Mouse (Mus musculus) neural tube, embryonic 14.5 days (tissue): Measurements from ENCODE around the gene Sestd1. TPM values are rescaled to one million over a fixed set of nuclear protein-coding genes. Genes with fewer than 3 reads are reported as not detected.

Experiments used
- ATAC-seq: fragments of 200-750 bp; cut with Nextera tagmentation; 2 replicates; pipeline ENCODE4 v1.8.0; 2017; ENCODE audit warnings: low read depth, mild to moderate bottlenecking, moderate TSS enrichment, moderate library complexity
- H3K27ac ChIP-seq: fragments of 300-500 bp; sonication (generic); 2 replicates; pipeline ENCODE4 v1.5.1; 2014; ENCODE audit warnings: low read depth, mild to moderate bottlenecking, control low read depth, low read length, moderate library complexity, mixed read lengths
- H3K27me3 ChIP-seq: fragments of 300-500 bp; sonication (generic); 2 replicates; pipeline ENCODE4 v1.6.1; 2014; ENCODE audit warnings: low read length; ENCODE audit not compliant: control insufficient read depth, insufficient read depth
- H3K36me3 ChIP-seq: fragments of 300-500 bp; sonication (generic); 2 replicates; pipeline ENCODE4 v1.6.1; 2014; ENCODE audit warnings: low read length, mixed read lengths; ENCODE audit not compliant: control insufficient read depth, insufficient read depth
- H3K4me1 ChIP-seq: fragments of 300-500 bp; sonication (generic); 2 replicates; pipeline ENCODE4 v1.6.1; 2014; ENCODE audit warnings: low read length; ENCODE audit not compliant: control insufficient read depth, insufficient read depth
- H3K4me2 ChIP-seq: fragments of 300-500 bp; sonication (generic); 2 replicates; pipeline ENCODE4 v1.6.1; 2014; ENCODE audit warnings: mild to moderate bottlenecking, low read depth, low read length, control low read depth
- H3K4me3 ChIP-seq: fragments of 300-500 bp; sonication (generic); 2 replicates; pipeline ENCODE4 v1.5.1; 2014; ENCODE audit warnings: low read depth, low read length, control low read depth, mixed read lengths
- H3K9ac ChIP-seq: fragments of 300-500 bp; sonication (generic); replicated peaks from 2 replicates; pipeline ENCODE4 v1.6.1; 2014; ENCODE audit warnings: low read depth, mild to moderate bottlenecking, control low read depth, low read length, mixed read lengths
- H3K9me3 ChIP-seq: fragments of 300-500 bp; sonication (generic); 2 replicates; pipeline ENCODE4 v1.6.1; 2016; ENCODE audit warnings: low read length; ENCODE audit not compliant: control insufficient read depth
- WGBS: fragments of 180-500 bp; shearing (Covaris S2); extraction: QIAGEN DNeasy Blood & Tissue Kit; methylation state at CpG from one replicate; pipeline ENCODE4 v1.1.7; 2014; 5-methylcytosine and 5-hydroxymethylcytosine counted together
- polyA plus RNA-seq: library from polyadenylated mRNA; unstranded; fragments of >200 nt; fragmentation: Nextera tagmentation; extraction: Ambion mirVana; gene quantifications from 2 replicates; pipeline ENCODE4 v1.2.1, GENCODE M21; 2014

The Sestd1 gene
- polyA plus RNA-seq, 1 experiment from 2014 or later = 49.0 TPM

DNA sequence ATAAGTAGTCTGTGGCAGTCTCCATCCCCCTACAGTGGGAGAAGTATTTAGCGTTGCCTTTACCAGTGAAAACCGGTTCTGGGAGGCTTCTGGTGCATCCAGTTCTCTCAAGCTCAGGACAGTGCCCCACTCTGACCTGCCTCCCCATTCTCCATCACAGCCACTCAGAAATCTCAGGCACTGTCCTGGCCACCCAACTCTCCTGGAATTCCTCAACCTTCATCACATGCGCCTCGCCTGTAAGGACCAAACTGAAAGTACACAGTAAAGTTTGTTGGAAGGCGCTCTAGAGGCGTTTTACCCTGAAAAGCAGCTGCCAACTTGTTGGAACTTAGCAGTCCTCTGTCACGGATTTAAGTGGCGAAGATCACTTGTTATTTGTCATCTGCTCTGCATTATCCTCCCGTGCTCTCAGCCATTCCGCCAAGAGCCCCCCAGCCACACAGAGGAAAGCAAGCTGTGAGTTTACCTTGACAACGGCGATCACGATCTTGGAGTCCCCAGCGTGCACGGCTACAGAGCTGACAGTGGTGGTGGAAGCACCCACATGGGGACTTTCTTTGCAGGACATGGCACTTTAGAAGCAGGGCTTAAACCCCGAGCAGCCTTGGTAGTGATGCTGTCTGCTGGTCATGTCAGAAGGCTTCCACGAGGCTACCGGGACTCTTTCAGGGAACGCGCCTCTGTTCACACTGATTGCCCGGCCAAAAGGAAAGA is 110.3 kb downstream of the Sestd1 start:
- peak overlapping the region; percentile 29 for H3K4me3 ChIP-seq
- H3K9me3 ChIP-seq = no peaks in the 10 kb centered on the region
- no peak overlapping the region; the same call in 1 of the 2 replicates for H3K27ac ChIP-seq
- H3K27me3 ChIP-seq = no peaks in the 10 kb centered on the region
- peak; percentile 53 for ATAC-seq
- H3K36me3 ChIP-seq = no peaks in the 10 kb centered on the region
- peak overlapping the region; percentile 67 for H3K4me2 ChIP-seq
- WGBS = 8% methylated on average over 21 of the region's 21 CpGs
- peak overlapping the region; percentile 28; the same call in 1 of the 2 replicates for H3K9ac ChIP-seq
- H3K4me1 ChIP-seq = peaks cover 11% of the 10 kb centered on the region; the same call in 1 of the 2 replicates

DNA sequence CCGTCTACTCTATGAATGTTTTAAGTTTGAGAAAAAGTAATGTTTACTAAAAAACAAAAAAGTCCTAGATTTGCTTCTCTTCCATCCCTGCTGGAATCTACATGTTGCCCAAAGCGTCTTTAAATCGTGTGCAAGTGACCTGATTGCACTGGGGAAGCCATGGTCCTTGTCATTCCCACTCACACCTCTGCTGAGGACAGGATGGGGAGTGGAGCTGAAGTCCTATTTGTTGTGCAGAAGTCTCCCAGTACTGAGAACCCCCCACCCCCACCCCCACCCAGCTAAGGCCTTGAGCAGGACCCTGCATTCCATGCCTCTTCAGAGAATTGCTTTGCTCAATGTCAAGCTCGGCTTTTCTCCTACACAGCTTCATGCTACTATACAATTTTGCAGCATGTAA is 111.2 kb downstream of the Sestd1 start:
- ATAC-seq = no peak
- Histone ChIP-seq H3K9ac (no peak overlapping the region), H3K4me3 (no peak overlapping the region), H3K27ac (no peak overlapping the region), H3K4me1 (peaks cover 11% of the 10 kb centered on the region; the same call in 1 of the 2 replicates), H3K9me3 (no peaks in the 10 kb centered on the region), H3K4me2 (peak overlapping the region; percentile 67), H3K27me3 (no peaks in the 10 kb centered on the region), H3K36me3 (no peaks in the 10 kb centered on the region)
- 81% methylated on average over 4 of the region's 4 CpGs for WGBS

- Histone ChIP-seq H3K9ac (no peak overlapping the region), H3K36me3 (no peaks in the 10 kb centered on the region), H3K9me3 (no peaks in the 10 kb centered on the region), H3K27ac (no peak overlapping the region), H3K27me3 (no peaks in the 10 kb centered on the region), H3K4me2 (no peak overlapping the region), H3K4me1 (peaks cover 11% of the 10 kb centered on the region; the same call in 1 of the 2 replicates), H3K4me3 (no peak overlapping the region)
- no peak for ATAC-seq
- WGBS = 88% methylated on average over 7 of the region's 7 CpGs
Measured at GRCm38 (mm10) chr2:77168781-77169180, 111.6 kb downstream of the Sestd1 start.

DNA sequence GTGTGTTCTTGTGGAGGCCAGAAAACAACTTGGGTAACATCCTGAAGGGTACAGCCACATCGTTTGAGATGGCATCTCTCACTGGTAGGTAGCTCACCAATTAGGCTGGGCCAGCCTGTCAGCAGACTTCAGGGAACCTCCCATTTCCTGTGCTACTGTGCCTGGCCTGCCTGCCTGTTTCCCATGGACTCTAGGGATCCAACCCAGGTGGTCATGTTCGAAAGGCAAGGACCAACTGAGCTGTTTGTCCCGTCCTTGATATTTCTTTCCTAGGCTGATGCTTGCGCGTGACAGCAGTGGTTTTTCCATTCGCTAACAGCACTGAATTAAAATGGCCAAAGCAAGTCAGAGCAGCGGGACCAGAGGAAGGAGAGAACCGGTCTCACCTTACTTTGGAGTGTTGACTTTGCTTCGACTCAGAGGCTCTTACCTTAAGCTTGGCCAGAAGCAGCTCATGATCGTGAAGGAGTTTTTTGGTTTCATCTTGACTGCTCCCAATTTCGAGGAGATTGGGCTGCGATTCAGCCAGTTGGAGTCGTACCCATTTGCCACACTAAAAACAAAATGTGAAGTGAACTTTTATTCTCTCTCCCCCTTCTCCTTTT is 112.2 kb downstream of the Sestd1 start:
- no peaks in the 10 kb centered on the region for H3K9me3 ChIP-seq
- H3K4me2 ChIP-seq = no peak overlapping the region
- WGBS = 90% methylated on average over 13 of the region's 13 CpGs
- no peak for ATAC-seq
- no peak overlapping the region for H3K9ac ChIP-seq
- peaks cover 11% of the 10 kb centered on the region; the same call in 1 of the 2 replicates for H3K4me1 ChIP-seq
- H3K27ac ChIP-seq = no peak overlapping the region
- no peak overlapping the region for H3K4me3 ChIP-seq
- no peaks in the 10 kb centered on the region for H3K27me3 ChIP-seq
- no peaks in the 10 kb centered on the region for H3K36me3 ChIP-seq

DNA sequence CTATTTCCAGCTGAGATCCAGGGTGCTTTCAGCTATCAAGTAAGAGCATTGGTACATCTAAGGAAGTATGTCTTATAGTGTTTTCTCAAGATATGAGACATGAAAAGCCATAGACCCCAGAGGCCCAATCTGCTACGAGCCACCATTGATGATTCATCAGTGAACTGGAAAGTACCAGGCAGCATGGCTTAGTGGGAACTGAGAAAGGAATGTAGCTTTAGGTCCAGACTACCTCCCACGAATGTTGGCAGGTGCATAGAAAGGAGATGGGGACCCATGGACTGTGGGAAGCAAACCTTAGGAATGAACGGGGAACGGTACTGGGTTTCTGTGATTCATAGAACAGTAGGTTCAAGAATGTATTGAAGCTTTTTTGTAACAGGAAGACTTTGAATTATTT is 114.0 kb downstream of the Sestd1 start:
- H3K9me3 ChIP-seq = no peaks in the 10 kb centered on the region
- 83% methylated on average over 4 of the region's 4 CpGs for WGBS
- no peak overlapping the region for H3K4me3 ChIP-seq
- no peak for ATAC-seq
- H3K4me1 ChIP-seq = peaks cover 7% of the 10 kb centered on the region; the same call in 1 of the 2 replicates
- no peak overlapping the region for H3K27ac ChIP-seq
- no peak overlapping the region for H3K9ac ChIP-seq
- H3K4me2 ChIP-seq = no peak overlapping the region
- H3K27me3 ChIP-seq = no peaks in the 10 kb centered on the region
- H3K36me3 ChIP-seq = no peaks in the 10 kb centered on the region

GRCm38 (mm10) chr2:77164662-77165061 is 115.7 kb downstream of the Sestd1 start:
- H3K4me2 ChIP-seq = no peak overlapping the region
- WGBS = 90% methylated on average over 3 of the region's 3 CpGs
- no peak for ATAC-seq
- H3K27me3 ChIP-seq = no peaks in the 10 kb centered on the region
- H3K4me3 ChIP-seq = no peak overlapping the region
- no peak overlapping the region for H3K9ac ChIP-seq
- no peaks in the 10 kb centered on the region for H3K9me3 ChIP-seq
- no peak overlapping the region for H3K27ac ChIP-seq
- H3K36me3 ChIP-seq = no peaks in the 10 kb centered on the region
- 0 out of 2 replicates have a peak, but pooled peaks cover under 1% of the 10 kb centered on the region for H3K4me1 ChIP-seq

DNA sequence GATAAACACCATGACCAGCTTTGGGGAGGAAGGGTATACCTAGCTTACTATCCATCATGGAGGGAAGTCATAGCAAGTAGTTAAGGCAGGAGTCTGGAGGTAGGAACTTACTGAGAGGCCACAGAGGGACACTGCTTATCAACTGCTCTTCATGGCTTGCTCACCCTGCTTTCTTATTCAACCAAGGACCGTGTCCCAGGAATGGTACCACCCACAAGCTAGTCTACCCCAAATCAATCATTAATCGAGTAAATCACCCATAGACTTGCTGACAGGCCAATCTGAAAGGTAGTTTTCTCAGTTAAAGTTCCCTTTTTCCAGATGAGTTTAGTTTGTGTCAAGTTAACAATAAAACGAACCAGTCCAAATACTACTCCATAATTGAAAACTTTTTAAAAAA is 117.0 kb downstream of the Sestd1 start:
- Histone ChIP-seq H3K4me1 (no peaks in the 10 kb centered on the region), H3K9me3 (no peaks in the 10 kb centered on the region), H3K4me3 (no peak overlapping the region), H3K4me2 (no peak overlapping the region), H3K27ac (no peak overlapping the region), H3K36me3 (no peaks in the 10 kb centered on the region), H3K9ac (no peak overlapping the region), H3K27me3 (no peaks in the 10 kb centered on the region)
- ATAC-seq = no peak
- 87% methylated on average over 3 of the region's 3 CpGs for WGBS

DNA sequence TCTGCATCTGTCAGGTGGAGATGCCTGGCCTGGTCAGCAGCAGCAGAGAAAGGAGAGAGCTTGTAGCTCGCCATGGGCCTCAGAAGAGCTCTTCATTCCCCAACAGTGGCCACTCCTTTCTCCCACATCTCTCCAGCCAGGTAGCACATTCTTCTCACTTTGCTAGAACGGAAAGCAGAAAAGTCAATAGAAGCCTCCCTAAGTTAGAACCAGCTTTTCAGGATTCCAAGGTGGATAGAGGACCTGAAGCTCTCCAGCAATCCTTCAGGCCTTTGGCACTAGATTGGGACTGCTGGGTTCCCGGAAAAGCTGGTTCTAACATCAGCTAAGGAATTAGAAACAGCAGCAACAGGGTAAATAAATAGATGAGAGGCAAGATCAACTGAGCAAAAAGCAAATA is 118.3 kb downstream of the Sestd1 start:
- Histone ChIP-seq H3K9ac (no peak overlapping the region), H3K9me3 (no peaks in the 10 kb centered on the region), H3K4me3 (no peak overlapping the region), H3K4me2 (no peak overlapping the region), H3K27me3 (no peaks in the 10 kb centered on the region), H3K27ac (no peak overlapping the region), H3K4me1 (no peaks in the 10 kb centered on the region), H3K36me3 (no peaks in the 10 kb centered on the region)
- WGBS = 83% methylated on average over 3 of the region's 3 CpGs
- no peak for ATAC-seq

DNA sequence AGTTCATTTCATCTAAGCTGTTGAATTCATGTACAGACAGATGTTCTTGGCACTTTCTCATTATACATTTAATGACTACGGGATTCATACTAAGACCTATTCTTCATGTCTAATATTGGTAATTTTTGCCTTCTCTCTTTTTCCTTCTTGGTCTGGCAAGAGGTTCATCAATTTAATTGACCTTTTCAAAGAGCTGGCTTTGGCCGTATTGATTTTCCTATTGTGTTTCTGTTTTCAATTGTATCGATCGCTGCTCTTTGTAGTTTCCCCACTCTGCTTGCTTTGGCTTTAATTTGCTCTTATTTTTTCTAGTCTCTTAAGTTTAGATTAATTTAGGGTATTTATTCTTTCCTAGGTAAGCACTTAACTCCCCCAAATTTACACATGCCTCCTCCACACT is 122.8 kb downstream of the Sestd1 start:
- no peaks in the 10 kb centered on the region for H3K4me1 ChIP-seq
- H3K4me3 ChIP-seq = no peak overlapping the region
- H3K9me3 ChIP-seq = no peaks in the 10 kb centered on the region
- no peak overlapping the region for H3K4me2 ChIP-seq
- no peak overlapping the region for H3K27ac ChIP-seq
- no peak for ATAC-seq
- WGBS = 90% methylated on average over 4 of the region's 4 CpGs
- H3K27me3 ChIP-seq = no peaks in the 10 kb centered on the region
- no peaks in the 10 kb centered on the region for H3K36me3 ChIP-seq
- H3K9ac ChIP-seq = no peak overlapping the region
